Mouse (Mus musculus): ENCODE measurements around the gene Olfr282.
A peak's percentile ranks its signal among the peaks of the same experiment; 100 is the strongest.

Olfr282 gene

DNA sequence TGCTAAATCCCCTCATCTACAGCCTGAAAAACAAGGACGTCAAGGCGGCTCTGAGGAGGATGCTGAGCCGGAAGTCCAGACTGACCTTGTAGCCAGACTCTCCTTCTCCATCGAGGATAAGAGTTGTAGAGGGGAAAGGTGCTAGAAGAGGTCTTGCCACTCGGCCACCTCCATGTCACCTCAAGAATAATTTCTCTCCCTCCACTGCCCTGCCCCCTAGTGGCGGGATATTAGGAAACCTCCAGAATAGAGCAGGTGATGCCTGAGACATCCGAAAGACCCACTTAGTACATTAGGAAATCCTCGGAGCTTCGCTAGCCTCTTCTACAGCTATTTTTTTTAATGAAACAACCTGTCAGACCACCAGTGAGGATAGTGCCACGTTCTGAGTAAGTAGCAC is 44.4 kb downstream of the Olfr282 start:
- DNase-seq (ENCODE audit: low spot score), result peak; percentile 40

DNA sequence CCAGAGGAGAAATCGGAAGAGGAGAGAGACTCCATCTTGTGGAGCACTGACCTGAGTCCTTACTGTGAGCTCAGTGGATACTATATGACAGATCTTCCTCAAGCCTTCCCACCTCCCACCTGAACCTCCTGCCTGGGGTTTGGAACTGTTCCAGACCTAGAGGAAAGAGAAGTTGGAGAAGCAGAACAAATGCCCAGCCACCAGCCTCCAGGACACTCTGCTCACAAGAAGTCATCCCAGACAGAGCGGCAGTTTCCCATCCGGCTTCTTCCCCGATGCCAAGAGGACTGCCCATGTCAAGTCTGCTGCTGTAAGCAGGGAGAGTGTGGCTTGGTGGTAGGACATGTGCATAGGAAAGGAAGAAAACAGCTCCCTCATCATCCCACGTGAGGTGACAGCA is 45.3 kb downstream of the Olfr282 start:
- no peak for DNase-seq (ENCODE audit: low spot score)

DNA sequence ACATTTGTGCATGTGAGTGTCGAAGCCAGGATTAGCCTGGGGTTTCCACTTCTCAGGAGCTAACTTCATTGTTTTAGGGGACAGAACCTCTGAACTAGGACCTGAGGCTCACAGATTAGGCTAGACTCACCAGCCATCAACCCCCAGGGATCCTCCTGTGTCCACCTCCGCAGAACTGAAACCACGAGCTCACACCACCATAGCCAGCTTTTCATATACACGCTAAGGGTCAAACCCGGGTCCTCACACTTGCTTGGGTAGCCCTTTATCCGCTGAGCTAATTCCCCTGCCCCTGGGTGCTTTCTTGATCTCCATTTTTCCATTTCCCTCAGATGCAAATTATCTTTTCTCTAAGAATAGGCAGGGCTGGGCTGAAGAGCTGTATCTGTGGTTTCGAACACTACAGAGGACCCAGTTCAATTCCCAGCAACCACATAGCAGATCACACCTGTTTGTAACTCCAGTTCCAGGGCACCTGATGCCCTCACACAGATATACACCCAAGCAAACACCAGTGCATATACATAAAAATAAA is 48.6 kb downstream of the Olfr282 start:
- DNase-seq (ENCODE audit: low spot score), result no peak

DNA sequence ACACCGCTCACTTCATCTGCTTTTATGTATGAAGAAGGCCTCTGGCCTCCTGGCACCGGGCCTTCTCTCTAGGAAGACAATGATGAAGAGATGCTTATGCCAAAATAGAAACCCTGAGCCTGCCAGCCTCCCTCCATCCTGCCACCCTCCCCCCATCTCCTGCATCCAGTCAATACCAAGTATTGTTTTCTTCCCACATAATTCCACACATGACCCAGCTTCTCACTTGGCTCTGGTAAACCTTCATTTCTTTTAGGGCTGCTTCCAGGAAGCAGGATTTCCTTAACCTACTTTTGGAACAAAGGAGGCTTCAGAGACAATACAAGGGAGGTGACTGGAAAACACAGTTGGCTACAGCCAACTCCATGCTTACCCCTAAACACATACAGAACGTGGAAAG is 51.7 kb downstream of the Olfr282 start, which contains the start of gene Lalba:
Gene Lalba, minus strand, starts transcription at position 21 of the 400 bp plus-strand sequence.
- no peak for DNase-seq (ENCODE audit: low spot score)

DNA sequence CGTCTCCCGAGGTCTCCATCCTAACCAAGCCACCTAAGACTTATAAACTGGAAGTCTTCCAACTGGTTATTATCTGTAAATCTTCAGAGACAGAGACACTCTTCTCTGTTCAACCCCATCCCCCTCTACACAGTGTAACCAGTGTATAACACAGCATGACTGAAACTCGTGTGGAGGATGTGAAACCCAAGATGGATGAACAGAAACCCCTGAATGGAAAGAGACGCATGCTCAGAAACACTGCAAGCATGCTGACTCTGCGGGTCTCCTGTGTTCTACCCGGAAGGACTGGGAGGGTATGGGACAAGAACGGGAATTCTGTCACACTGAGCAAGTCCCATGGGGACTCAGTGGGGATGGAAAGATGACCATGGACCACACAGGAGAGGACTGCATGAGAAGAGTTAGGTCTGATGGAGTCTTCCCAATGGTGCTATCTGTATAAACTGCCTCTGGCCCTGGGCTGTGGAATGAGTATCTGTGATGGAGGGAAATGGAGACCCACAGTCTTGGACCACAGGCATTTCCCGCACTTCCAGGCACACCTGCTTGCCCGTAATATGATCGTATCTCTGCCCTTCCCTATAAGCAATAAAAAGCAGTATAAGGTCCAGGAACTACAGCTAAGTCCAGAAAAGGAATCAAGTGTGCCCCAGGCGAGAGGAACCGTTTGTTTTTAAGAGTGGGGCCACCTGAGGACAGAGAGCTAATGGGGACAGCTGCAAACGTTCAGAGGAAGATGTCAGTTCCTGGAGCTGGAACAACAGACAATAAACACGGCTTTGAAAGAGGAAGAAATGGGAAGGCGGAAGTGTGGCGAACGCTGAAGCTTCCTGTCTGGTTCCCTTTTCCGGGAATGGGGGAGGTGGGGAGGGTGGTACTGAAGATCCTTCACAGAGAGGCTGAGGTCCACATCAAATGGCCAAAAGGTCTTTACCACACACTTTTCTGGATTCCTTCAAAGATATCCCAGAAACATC is 53.2 kb downstream of the Olfr282 start:
- no peak for DNase-seq (ENCODE audit: low spot score)

DNA sequence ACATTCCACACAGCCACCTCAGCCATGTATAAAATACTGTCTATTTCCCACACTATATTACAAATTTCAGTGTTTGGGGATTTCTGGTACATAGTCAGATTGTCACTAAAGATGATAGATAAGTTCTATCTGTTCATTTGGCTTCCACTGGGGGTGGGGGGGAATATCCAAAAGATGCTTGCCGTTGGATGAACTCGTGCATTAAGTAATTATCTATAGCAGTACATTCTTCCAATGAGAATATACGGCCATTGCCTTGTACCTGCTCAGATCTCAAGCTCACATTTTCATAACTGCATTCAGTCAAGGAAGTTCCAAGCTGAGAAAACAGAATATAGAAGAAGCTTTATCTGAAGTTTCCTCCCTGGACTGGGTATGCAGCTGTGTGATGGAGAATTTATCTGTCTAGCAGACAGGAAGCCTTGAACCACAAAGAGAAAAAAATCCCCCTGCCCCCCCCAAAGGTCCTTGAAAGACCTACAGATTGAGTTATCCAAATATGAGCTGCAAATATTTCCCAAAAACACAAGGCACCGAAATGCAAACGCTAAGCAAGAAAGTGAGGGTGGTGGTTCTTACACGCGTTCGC is 55.5 kb downstream of the Olfr282 start:
- no peak for DNase-seq (ENCODE audit: low spot score)

All from urinary bladder, postnatal 25 days (tissue).